Mouse (Mus musculus): Measurements from ENCODE around the gene Nucb1. TPM values are rescaled to one million over a fixed set of nuclear protein-coding genes. Genes with fewer than 3 reads are reported as not detected.

Gene Nucb1
- polyA plus RNA-seq, 1 experiment from 2014 or later = 121 TPM

GRCm38 (mm10) chr7:45508561-45508960 lies 1.6 kb downstream of the Nucb1 start:
- Histone ChIP-seq H3K4me1 (replicated peaks) (peaks cover 19% of the 10 kb centered on the region), H3K9ac (peak overlapping the region; percentile 92; the same call in 1 of the 2 replicates), H3K4me2 (peak overlapping the region; percentile 93), H3K36me3 (peaks cover 29% of the 10 kb centered on the region), H3K27ac (replicated peaks) (no peak overlapping the region), H3K27me3 (no peaks in the 10 kb centered on the region), H3K4me3 (no peak overlapping the region), H3K9me3 (no peaks in the 10 kb centered on the region)
- ATAC-seq (ENCODE audit: low read depth) = no peak
- 83% methylated on average over 6 of the region's 6 CpGs for WGBS

DNA sequence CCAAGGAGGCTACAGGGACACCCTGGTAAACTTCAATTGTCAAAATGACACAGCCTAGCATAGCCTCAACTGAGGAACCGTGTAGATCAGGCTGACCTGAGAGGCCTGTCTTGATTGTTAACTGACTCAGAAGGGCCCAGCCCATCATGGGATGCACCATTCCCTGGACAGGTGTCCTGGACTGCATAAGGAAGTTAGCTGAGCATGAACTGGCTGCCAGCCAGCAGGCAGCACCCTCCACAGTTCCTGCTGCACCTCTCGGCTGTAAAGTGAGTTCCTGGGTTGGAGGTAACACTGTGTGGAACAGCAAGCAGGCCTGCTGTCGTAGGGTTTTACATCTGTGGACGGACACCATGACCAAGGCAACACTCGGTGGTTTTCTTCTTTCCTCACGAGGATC lies 2.6 kb downstream of the Nucb1 start:
- no peak for ATAC-seq (ENCODE audit: low read depth)
- Histone ChIP-seq H3K36me3 (peaks cover 37% of the 10 kb centered on the region), H3K4me2 (no peak overlapping the region), H3K27ac (replicated peaks) (no peak overlapping the region), H3K9me3 (no peaks in the 10 kb centered on the region), H3K4me1 (replicated peaks) (peaks cover 19% of the 10 kb centered on the region), H3K4me3 (no peak overlapping the region), H3K9ac (no peak overlapping the region), H3K27me3 (no peaks in the 10 kb centered on the region)
- WGBS = 90% methylated on average over 6 of the region's 6 CpGs

GRCm38 (mm10) chr7:45498427-45498826 lies 11.8 kb downstream of the Nucb1 start:
- no peak overlapping the region for H3K4me3 ChIP-seq
- H3K4me1 ChIP-seq (replicated peaks) = no peaks in the 10 kb centered on the region
- no peak overlapping the region for H3K27ac ChIP-seq (replicated peaks)
- peaks cover 96% of the 10 kb centered on the region for H3K36me3 ChIP-seq
- ATAC-seq (ENCODE audit: low read depth) = no peak
- no peak overlapping the region for H3K4me2 ChIP-seq
- no peak overlapping the region for H3K9ac ChIP-seq
- H3K9me3 ChIP-seq = no peaks in the 10 kb centered on the region
- WGBS = 96% methylated on average over 6 of the region's 6 CpGs
- H3K27me3 ChIP-seq = no peaks in the 10 kb centered on the region

DNA sequence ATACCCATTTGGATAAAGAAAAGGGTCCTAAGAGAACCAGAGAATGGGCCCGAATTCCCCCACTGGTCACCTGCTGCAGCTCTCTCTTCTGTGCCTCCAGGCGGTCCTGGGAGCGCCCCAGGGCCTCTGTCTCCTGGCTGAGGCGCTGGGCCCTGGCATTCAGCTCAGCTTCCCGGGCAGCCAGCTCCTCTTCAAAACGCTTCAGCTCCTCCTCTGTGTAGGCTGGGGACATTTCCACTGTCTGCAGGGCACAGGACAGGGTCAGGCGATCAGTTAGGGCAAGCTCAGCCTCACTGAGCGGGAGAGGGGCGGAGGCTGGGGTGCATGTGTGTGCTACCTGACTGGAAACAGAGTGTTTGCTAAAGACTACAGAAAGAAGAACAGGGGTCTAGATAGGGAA lies 15.7 kb downstream of the Nucb1 start:
- Histone ChIP-seq H3K27me3 (no peaks in the 10 kb centered on the region), H3K4me3 (no peak overlapping the region), H3K36me3 (peaks cover 77% of the 10 kb centered on the region), H3K9me3 (no peaks in the 10 kb centered on the region), H3K27ac (replicated peaks) (no peak overlapping the region), H3K9ac (0 out of 2 replicates have a peak overlapping the region, but pooled peaks have one; percentile 12), H3K4me2 (no peak overlapping the region), H3K4me1 (replicated peaks) (peaks cover 16% of the 10 kb centered on the region)
- no peak for ATAC-seq (ENCODE audit: low read depth)
- 86% methylated on average over 9 of the region's 9 CpGs for WGBS

DNA sequence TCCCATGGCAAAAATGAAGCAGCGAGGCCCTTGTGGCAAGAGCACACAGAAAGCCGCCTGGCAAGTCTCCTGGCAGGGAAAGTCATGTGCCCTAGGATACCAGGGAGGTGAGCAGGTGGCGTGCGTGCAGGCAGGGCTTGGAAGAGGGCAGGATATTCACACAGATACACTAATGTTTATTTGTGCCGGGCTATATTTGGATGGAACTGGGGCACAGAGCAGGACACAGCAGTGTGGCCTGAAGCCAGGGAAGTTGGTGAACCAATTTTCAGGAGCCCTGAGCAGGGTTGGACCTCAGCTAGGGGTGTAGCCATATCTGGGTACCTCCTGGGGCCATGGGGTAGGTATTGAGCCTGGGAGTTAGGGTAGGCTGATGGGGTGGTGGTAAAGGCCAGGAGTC lies 17.3 kb downstream of the Nucb1 start:
- Histone ChIP-seq H3K27me3 (no peaks in the 10 kb centered on the region), H3K36me3 (peaks cover 61% of the 10 kb centered on the region), H3K4me2 (no peak overlapping the region), H3K9me3 (no peaks in the 10 kb centered on the region), H3K4me3 (no peak overlapping the region), H3K4me1 (replicated peaks) (peaks cover 25% of the 10 kb centered on the region), H3K9ac (no peak overlapping the region), H3K27ac (replicated peaks) (no peak overlapping the region)
- ATAC-seq (ENCODE audit: low read depth) = no peak
- 95% methylated on average over 5 of the region's 5 CpGs for WGBS

- Histone ChIP-seq H3K36me3 (peaks cover 55% of the 10 kb centered on the region), H3K9me3 (no peaks in the 10 kb centered on the region), H3K9ac (no peak overlapping the region), H3K4me3 (no peak overlapping the region), H3K4me1 (replicated peaks) (peaks cover 25% of the 10 kb centered on the region), H3K27me3 (no peaks in the 10 kb centered on the region), H3K27ac (replicated peaks) (no peak overlapping the region), H3K4me2 (no peak overlapping the region)
- ATAC-seq (ENCODE audit: low read depth) = no peak
- WGBS = 97% methylated on average over 8 of the region's 8 CpGs
Observed at GRCm38 (mm10) chr7:45492225-45492844, 17.9 kb downstream of the Nucb1 start.

DNA sequence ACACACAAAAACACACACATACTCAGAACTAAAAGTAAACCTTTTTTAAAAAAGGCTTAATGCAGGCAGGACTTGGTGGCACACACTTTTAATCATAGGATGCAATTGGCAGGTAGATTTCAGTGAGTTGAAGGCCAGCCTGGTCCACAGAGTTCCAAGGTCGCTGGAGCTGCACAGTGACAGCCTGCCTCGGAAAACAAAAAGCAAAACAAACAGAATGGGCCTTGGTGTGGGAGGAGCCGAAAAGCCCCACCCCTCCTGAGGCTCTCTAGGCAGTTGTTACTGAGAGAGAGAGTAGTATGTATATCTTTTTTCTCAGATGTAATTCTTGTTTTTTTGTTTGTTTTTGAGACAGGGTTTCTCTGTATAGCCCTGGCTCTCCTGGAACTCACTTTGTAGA lies 18.9 kb downstream of the Nucb1 start:
- Histone ChIP-seq H3K9ac (0 out of 2 replicates have a peak overlapping the region, but pooled peaks have one; percentile 8), H3K27me3 (no peaks in the 10 kb centered on the region), H3K36me3 (peaks cover 44% of the 10 kb centered on the region), H3K4me3 (no peak overlapping the region), H3K4me2 (0 out of 2 replicates have a peak overlapping the region, but pooled peaks have one; percentile 4), H3K4me1 (replicated peaks) (peaks cover 25% of the 10 kb centered on the region), H3K27ac (replicated peaks) (peak overlapping the region; percentile 33; the same call in 1 of the 2 replicates), H3K9me3 (no peaks in the 10 kb centered on the region)
- WGBS = 28% methylated on average over 3 of the region's 3 CpGs
- ATAC-seq (ENCODE audit: low read depth) = no peak

DNA sequence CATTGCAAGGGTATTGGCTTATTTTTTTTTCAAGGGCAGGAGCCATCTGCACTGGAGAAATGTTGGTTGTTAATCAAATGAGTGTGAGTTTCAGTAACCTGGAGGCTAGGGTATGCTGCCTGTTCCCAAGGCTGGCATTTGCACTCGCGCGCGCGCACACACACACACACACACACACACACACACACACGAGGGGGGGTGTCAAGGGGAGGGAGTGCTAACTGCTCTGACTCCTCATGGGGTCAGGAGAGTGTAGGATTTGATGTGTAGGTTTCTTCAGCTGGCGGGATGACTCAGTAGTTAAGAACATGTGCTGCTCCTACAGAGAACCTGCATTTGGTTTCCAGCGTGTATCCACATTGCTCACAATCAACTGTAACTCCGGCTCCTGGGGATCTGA lies 19.4 kb downstream of the Nucb1 start:
- Histone ChIP-seq H3K4me1 (replicated peaks) (peaks cover 25% of the 10 kb centered on the region), H3K27ac (replicated peaks) (peak overlapping the region; percentile 33; the same call in 1 of the 2 replicates), H3K27me3 (no peaks in the 10 kb centered on the region), H3K9me3 (no peaks in the 10 kb centered on the region), H3K4me3 (no peak overlapping the region), H3K36me3 (peaks cover 40% of the 10 kb centered on the region), H3K9ac (0 out of 2 replicates have a peak overlapping the region, but pooled peaks have one; percentile 8), H3K4me2 (0 out of 2 replicates have a peak overlapping the region, but pooled peaks have one; percentile 4)
- 20% methylated on average over 9 of the region's 9 CpGs for WGBS
- peak; percentile 25; the same call in 1 of the 2 replicates for ATAC-seq (ENCODE audit: low read depth)

DNA sequence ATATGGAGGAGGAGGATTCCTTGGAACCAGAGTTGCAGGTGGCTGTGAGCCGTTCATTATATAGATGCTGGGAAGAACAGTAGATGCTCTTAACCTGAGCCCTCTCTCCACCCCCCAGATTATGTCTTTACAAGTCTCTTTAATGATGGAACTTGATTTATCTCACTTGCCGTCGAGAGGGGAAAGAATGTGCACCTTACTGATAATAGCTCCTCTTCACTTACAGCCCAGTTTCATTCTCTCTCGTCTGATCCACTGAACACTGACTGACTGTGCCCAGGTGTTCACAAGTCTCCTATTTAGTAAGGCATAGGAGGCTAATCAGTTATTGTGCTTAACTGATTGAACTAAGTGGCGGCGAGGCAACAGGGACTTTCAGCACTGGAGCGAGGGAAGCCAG lies 20.6 kb downstream of the Nucb1 start:
- no peak overlapping the region for H3K27ac ChIP-seq (replicated peaks)

GRCm38 (mm10) chr7:45488293-45489204 lies 21.7 kb downstream of the Nucb1 start, which contains the start of gene Dhdh:
Dhdh (minus strand) TSS chr7:45488805.
- H3K27me3 ChIP-seq = no peaks in the 10 kb centered on the region
- ATAC-seq (ENCODE audit: low read depth) = peak; percentile 73
- WGBS = 8% methylated on average over 38 of the region's 38 CpGs
- peaks cover 25% of the 10 kb centered on the region for H3K4me1 ChIP-seq (replicated peaks)
- H3K36me3 ChIP-seq = peaks cover 17% of the 10 kb centered on the region
- peak within 1 kb of the TSS; percentile 79 for H3K27ac ChIP-seq (replicated peaks)
- H3K9me3 ChIP-seq = no peaks in the 10 kb centered on the region
- H3K4me2 ChIP-seq = peak within 1 kb of the TSS; percentile 63
- peak within 1 kb of the TSS; percentile 67 for H3K9ac ChIP-seq
- H3K4me3 ChIP-seq = peak within 1 kb of the TSS; percentile 39

More for the DNA sequence above, 20.6 kb downstream of the Nucb1 start:
- 64% methylated on average over 7 of the region's 7 CpGs for WGBS
- ATAC-seq (ENCODE audit: low read depth) = no peak
- H3K27me3 ChIP-seq = no peaks in the 10 kb centered on the region
- H3K9ac ChIP-seq = no peak overlapping the region
- peaks cover 28% of the 10 kb centered on the region for H3K36me3 ChIP-seq
- H3K9me3 ChIP-seq = no peaks in the 10 kb centered on the region
- H3K4me3 ChIP-seq = no peak overlapping the region
- no peak overlapping the region for H3K4me2 ChIP-seq
- H3K4me1 ChIP-seq (replicated peaks) = peaks cover 25% of the 10 kb centered on the region

DNA sequence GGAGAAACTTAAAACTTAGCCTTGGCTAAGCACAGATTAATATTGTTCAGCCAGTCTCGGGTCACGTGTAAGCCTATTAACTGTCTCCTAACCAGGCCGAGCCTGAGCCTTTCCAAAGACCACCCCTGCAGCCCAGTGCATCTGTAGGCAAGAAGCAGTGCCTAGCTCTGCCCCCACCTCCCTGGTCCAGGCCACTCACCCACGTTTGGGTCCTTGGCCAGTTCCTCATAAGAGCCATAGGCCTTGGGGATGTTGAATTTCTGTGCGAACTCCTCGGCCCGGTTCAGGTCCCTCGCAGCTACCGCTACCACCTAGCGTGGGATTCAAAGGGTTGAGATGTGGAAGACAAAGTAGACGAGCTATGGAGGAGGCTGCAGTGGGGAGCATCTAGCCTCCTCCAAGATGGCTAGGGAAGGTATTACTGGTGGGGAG lies 22.3 kb downstream of the Nucb1 start:
- ATAC-seq (ENCODE audit: low read depth) = 0 out of 2 replicates have a peak, but pooled peaks have one; percentile 45
- Histone ChIP-seq H3K4me3 (peak overlapping the region; percentile 39), H3K4me1 (replicated peaks) (peaks cover 25% of the 10 kb centered on the region), H3K27ac (replicated peaks) (peak overlapping the region; percentile 79), H3K9ac (peak overlapping the region; percentile 67), H3K9me3 (no peaks in the 10 kb centered on the region), H3K4me2 (peak overlapping the region; percentile 63), H3K36me3 (peaks cover 10% of the 10 kb centered on the region), H3K27me3 (no peaks in the 10 kb centered on the region)
- 29% methylated on average over 11 of the region's 11 CpGs for WGBS

All from neural tube, embryonic 13.5 days (tissue).